Mouse (Mus musculus) lung, postnatal 0 days (tissue): Measurements from ENCODE around the gene Uqcrh. TPM values are rescaled to one million over a fixed set of nuclear protein-coding genes. Genes with fewer than 3 reads are reported as not detected.

Experiments used
- ATAC-seq: fragments of 200-750 bp; cut with Nextera tagmentation; 2 replicates; pipeline ENCODE4 v1.8.0; 2017; ENCODE audit warnings: moderate library complexity
- DNase-seq: peaks from one replicate; pipeline ENCODE4 v3.0.0-alpha.2; 2016; ENCODE audit warnings: low spot score
- H3K27ac ChIP-seq: fragments of 300-500 bp; sonication (generic); 2 replicates; pipeline ENCODE4 v1.5.1; 2014; ENCODE audit warnings: antibody characterized with exemption, mild to moderate bottlenecking, low read length, mixed read lengths
- H3K27me3 ChIP-seq: fragments of 300-500 bp; sonication (generic); replicated peaks from 2 replicates; pipeline ENCODE4 v1.6.1; 2014; ENCODE audit warnings: low read length, mixed read lengths; ENCODE audit not compliant: insufficient read depth
- H3K36me3 ChIP-seq: fragments of 300-500 bp; sonication (generic); 2 replicates; pipeline ENCODE4 v1.6.1; 2014; ENCODE audit warnings: low read length, mixed read lengths; ENCODE audit not compliant: insufficient read depth
- H3K4me1 ChIP-seq: fragments of 300-500 bp; sonication (generic); 2 replicates; pipeline ENCODE4 v1.6.1; 2014; ENCODE audit warnings: antibody characterized with exemption, low read depth, low read length, mixed read lengths; ENCODE audit not compliant: insufficient read depth
- H3K4me2 ChIP-seq: fragments of 300-500 bp; sonication (generic); replicated peaks from 2 replicates; pipeline ENCODE4 v1.6.1; 2014; ENCODE audit warnings: low read depth, mild to moderate bottlenecking, low read length, moderate library complexity, mixed read lengths
- H3K4me3 ChIP-seq: fragments of 300-500 bp; sonication (generic); 2 replicates; pipeline ENCODE4 v1.5.1; 2014; ENCODE audit warnings: low read depth, low read length
- H3K9ac ChIP-seq: fragments of 300-500 bp; sonication (generic); replicated peaks from 2 replicates; pipeline ENCODE4 v1.6.1; 2014; ENCODE audit warnings: low read depth, mild to moderate bottlenecking
- H3K9me3 ChIP-seq: fragments of 300-500 bp; sonication (generic); 2 replicates; pipeline ENCODE4 v1.6.1; 2016; ENCODE audit warnings: low read length, mixed read lengths
- CTCF ChIP-seq: IDR thresholded peaks from 2 replicates; pipeline ENCODE4 v1.5.1; 2016; ENCODE audit warnings: antibody characterized with exemption, mild to moderate bottlenecking
- EP300 ChIP-seq: IDR thresholded peaks from 2 replicates; pipeline ENCODE4 v1.6.1; 2016; ENCODE audit warnings: antibody characterized with exemption, mild to moderate bottlenecking, control low read depth
- WGBS: fragments of 180-500 bp; shearing (Covaris S2); extraction: QIAGEN DNeasy Blood & Tissue Kit; methylation state at CpG from one replicate; pipeline ENCODE4 v1.1.7; 2014; 5-methylcytosine and 5-hydroxymethylcytosine counted together
- polyA plus RNA-seq: library from polyadenylated mRNA; unstranded; fragments of >200 nt; fragmentation: Nextera tagmentation; extraction: Ambion mirVana; gene quantifications from 2 replicates; pipeline ENCODE4 v1.2.1, GENCODE M21; 2015

Gene Uqcrh
- polyA plus RNA-seq, 1 experiment from 2014 or later, result 444 TPM

GRCm38 (mm10) chr4:116100959-116101358, 26.1 kb upstream of the Uqcrh start:
- ATAC-seq, result no peak
- whole genome bisulfite sequencing, result 65% methylated on average over 7 of the region's 7 CpGs

GRCm38 (mm10) chr4:116097211-116097610, 22.3 kb upstream of the Uqcrh start:
- Histone ChIP-seq H3K4me1 (no peaks in the 10 kb centered on the region), H3K27me3 (no peaks in the 10 kb centered on the region), H3K9ac (no peak overlapping the region), H3K4me3 (no peak overlapping the region), H3K4me2 (no peak overlapping the region), H3K36me3 (peaks cover 54% of the 10 kb centered on the region), H3K27ac (no peak overlapping the region), H3K9me3 (no peaks in the 10 kb centered on the region)
- no peak for DNase-seq
- WGBS, result 56% methylated on average over 8 of the region's 8 CpGs
- TF ChIP-seq CTCF (no peak), EP300 (no peak)
- no peak for ATAC-seq

More at GRCm38 (mm10) chr4:116100959-116101358, 26.1 kb upstream of the Uqcrh start:
- no peak overlapping the region for H3K4me3 ChIP-seq
- no peaks in the 10 kb centered on the region for H3K4me1 ChIP-seq
- no peak overlapping the region for H3K9ac ChIP-seq
- TF ChIP-seq CTCF (no peak), EP300 (no peak)
- no peaks in the 10 kb centered on the region for H3K27me3 ChIP-seq
- no peak overlapping the region for H3K4me2 ChIP-seq
- peaks cover 32% of the 10 kb centered on the region for H3K36me3 ChIP-seq
- no peak for DNase-seq
- no peak overlapping the region for H3K27ac ChIP-seq
- no peaks in the 10 kb centered on the region for H3K9me3 ChIP-seq

- DNase-seq (no peak), ATAC-seq (no peak)
- H3K9me3 ChIP-seq, result no peaks in the 10 kb centered on the region
- no peak for TF ChIP-seq CTCF
- no peak for TF ChIP-seq EP300
- H3K36me3 ChIP-seq, result peaks cover 62% of the 10 kb centered on the region
- no peaks in the 10 kb centered on the region for H3K27me3 ChIP-seq
- no peaks in the 10 kb centered on the region for H3K4me1 ChIP-seq
- no peak overlapping the region for H3K4me2 ChIP-seq
- H3K9ac ChIP-seq, result no peak overlapping the region
- WGBS, result 83% methylated on average over 10 of the region's 10 CpGs
- no peak overlapping the region for H3K27ac ChIP-seq
- H3K4me3 ChIP-seq, result no peak overlapping the region
Observed at GRCm38 (mm10) chr4:116096291-116096690, 21.4 kb upstream of the Uqcrh start.

GRCm38 (mm10) chr4:116088510-116089249, 13.8 kb upstream of the Uqcrh start:
- Histone ChIP-seq H3K4me3 (no peak overlapping the region), H3K4me2 (no peak overlapping the region), H3K4me1 (no peaks in the 10 kb centered on the region), H3K27me3 (no peaks in the 10 kb centered on the region), H3K9me3 (no peaks in the 10 kb centered on the region), H3K9ac (no peak overlapping the region), H3K27ac (no peak overlapping the region), H3K36me3 (peaks cover 32% of the 10 kb centered on the region)
- WGBS, result 90% methylated on average over 23 of the region's 23 CpGs
- TF ChIP-seq CTCF (no peak), EP300 (no peak)
- ATAC-seq, result no peak
- no peak for DNase-seq

GRCm38 (mm10) chr4:116077240-116078095, 2.6 kb upstream of the Uqcrh start:
- H3K4me2 ChIP-seq, result peak overlapping the region; percentile 84
- H3K27ac ChIP-seq, result peak overlapping the region; percentile 98
- peaks cover 15% of the 10 kb centered on the region; the same call in 1 of the 2 replicates for H3K4me1 ChIP-seq
- H3K36me3 ChIP-seq, result peaks cover 10% of the 10 kb centered on the region; the same call in 1 of the 2 replicates
- no peaks in the 10 kb centered on the region for H3K9me3 ChIP-seq
- no peak for ATAC-seq
- no peak for TF ChIP-seq EP300
- TF ChIP-seq CTCF, result peak; percentile 23; the same call in 1 of the 2 replicates
- WGBS, result 52% methylated on average over 3 of the region's 3 CpGs
- no peaks in the 10 kb centered on the region for H3K27me3 ChIP-seq
- H3K9ac ChIP-seq, result peak overlapping the region; percentile 98
- H3K4me3 ChIP-seq, result peak overlapping the region; percentile 93
- peak; percentile 47 for DNase-seq
